ENCODE assay signal across 13 mouse cellular contexts in the genomic region with DNA sequence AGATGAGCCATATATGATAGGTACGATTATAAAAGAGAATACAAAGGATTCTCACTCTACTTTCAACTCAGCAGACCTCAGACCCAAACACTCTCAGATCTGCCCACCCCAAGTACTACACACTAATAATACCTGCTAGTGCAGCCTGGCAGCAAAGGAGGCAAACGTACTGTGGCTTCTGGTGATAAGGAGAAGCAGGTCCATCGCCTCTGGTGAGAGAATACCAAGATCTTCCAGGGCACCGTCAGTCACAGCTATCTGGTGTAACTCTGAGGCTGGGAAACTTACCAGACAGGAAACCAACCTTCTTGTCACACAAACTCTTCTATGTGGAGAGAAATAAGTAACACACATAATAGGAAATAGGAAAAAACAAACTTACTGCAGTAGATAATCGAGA. TPM values are rescaled to one million over a fixed set of nuclear protein-coding genes. Genes with fewer than 3 reads are reported as not detected.
"Had no signal": no experiment of that assay in that cellular context is flagged by ENCODE, and none has a peak within 500 bp of the region (broad histone marks: within the 10 kb centered on the region; RNA-seq: fewer than 3 reads in every experiment).

No protein-coding gene starts in this region.

- H3K9me3 ChIP-seq: limb, embryonic 15.5 days; midbrain, embryonic 12.5 days; neural tube, embryonic 13.5 days; stomach, embryonic 15.5 days had no signal

- DNase-seq: kidney, adult 18-20 months; kidney, postnatal 10 days; kidney, postnatal 4 days; retina, postnatal 1 day; right cerebral cortex, postnatal 4 days; thymus, postnatal 36 days had no signal

- H3K27me3 ChIP-seq: limb, embryonic 15.5 days; midbrain, embryonic 12.5 days; neural tube, embryonic 13.5 days; stomach, embryonic 15.5 days had no signal

- H3K4me2 ChIP-seq: limb, embryonic 15.5 days; midbrain, embryonic 12.5 days; neural tube, embryonic 13.5 days; stomach, embryonic 15.5 days had no signal

- ATAC-seq: midbrain, embryonic 16.5 days had no signal

- H3K4me3 ChIP-seq: left cerebral cortex, adult 2 months; limb, embryonic 15.5 days; midbrain, embryonic 12.5 days; neural tube, embryonic 13.5 days; stomach, embryonic 15.5 days had no signal

- H3K36me3 ChIP-seq: limb, embryonic 15.5 days; midbrain, embryonic 12.5 days; neural tube, embryonic 13.5 days; stomach, embryonic 15.5 days had no signal

- H3K9ac ChIP-seq: limb, embryonic 15.5 days; midbrain, embryonic 12.5 days; neural tube, embryonic 13.5 days; stomach, embryonic 15.5 days had no signal

- H3K4me1 ChIP-seq: limb, embryonic 15.5 days; midbrain, embryonic 12.5 days; neural tube, embryonic 13.5 days; stomach, embryonic 15.5 days had no signal

- H3K27ac ChIP-seq: left cerebral cortex, adult 2 months; limb, embryonic 15.5 days; midbrain, embryonic 12.5 days; neural tube, embryonic 13.5 days; stomach, embryonic 15.5 days had no signal

RNA-seq across cellular contexts. Expression of gene Slc41a2, which starts 24.6 kb away (rescaled TPM):
- polyA plus RNA-seq: liver, embryonic 16.5 days had no signal
